Mouse (Mus musculus) embryonic facial prominence, embryonic 13.5 days (tissue): ENCODE results near the gene Eif4e3. TPM values are rescaled to one million over a fixed set of nuclear protein-coding genes. Genes with fewer than 3 reads are reported as not detected.

Experiments
- ATAC-seq: fragments of 200-750 bp; cut with Nextera tagmentation; 2 replicates; pipeline ENCODE4 v1.8.0; 2017; ENCODE audit warnings: low read depth; ENCODE audit not compliant: insufficient number of reproducible peaks, insufficient read depth, low FRiP score, low TSS enrichment
- H3K27ac ChIP-seq: fragments of 300-500 bp; sonication (generic); 2 replicates; pipeline ENCODE4 v1.5.1; 2015; ENCODE audit warnings: moderate library complexity, mild to moderate bottlenecking, inconsistent platforms
- H3K27me3 ChIP-seq: fragments of 300-500 bp; sonication (generic); 2 replicates; pipeline ENCODE4 v1.6.1; 2015; ENCODE audit warnings: mild to moderate bottlenecking, inconsistent platforms
- H3K36me3 ChIP-seq: fragments of 300-500 bp; sonication (generic); 2 replicates; pipeline ENCODE4 v1.6.1; 2015; ENCODE audit warnings: mild to moderate bottlenecking, inconsistent platforms
- H3K4me1 ChIP-seq: fragments of 300-500 bp; sonication (generic); 2 replicates; pipeline ENCODE4 v1.6.1; 2015; ENCODE audit warnings: inconsistent platforms
- H3K4me2 ChIP-seq: fragments of 300-500 bp; sonication (generic); 2 replicates; pipeline ENCODE4 v1.6.1; 2015; ENCODE audit warnings: moderate library complexity, mild to moderate bottlenecking, inconsistent platforms
- H3K4me3 ChIP-seq: fragments of 300-500 bp; sonication (generic); 2 replicates; pipeline ENCODE4 v1.5.1; 2015; ENCODE audit warnings: mild to moderate bottlenecking, inconsistent platforms
- H3K9ac ChIP-seq: fragments of 300-500 bp; sonication (generic); 2 replicates; pipeline ENCODE4 v1.6.1; 2015; ENCODE audit warnings: mild to moderate bottlenecking, inconsistent platforms
- H3K9me3 ChIP-seq: fragments of 300-500 bp; sonication (generic); 2 replicates; pipeline ENCODE4 v1.6.1; 2016; ENCODE audit warnings: inconsistent platforms
- WGBS: fragments of 180-500 bp; shearing (Covaris S2); methylation state at CpG from one replicate; pipeline ENCODE4 v1.1.7; 2015; ENCODE audit warnings: mixed read lengths; 5-methylcytosine and 5-hydroxymethylcytosine counted together
- polyA plus RNA-seq: library from polyadenylated mRNA; unstranded; fragments of >200 nt; fragmentation: Nextera tagmentation; extraction: Ambion mirVana; gene quantifications from 2 replicates; pipeline ENCODE4 v1.2.1, GENCODE M21; 2015

Eif4e3 gene
- polyA plus RNA-seq: 15.6 and 16.7 TPM in 2 replicates

DNA sequence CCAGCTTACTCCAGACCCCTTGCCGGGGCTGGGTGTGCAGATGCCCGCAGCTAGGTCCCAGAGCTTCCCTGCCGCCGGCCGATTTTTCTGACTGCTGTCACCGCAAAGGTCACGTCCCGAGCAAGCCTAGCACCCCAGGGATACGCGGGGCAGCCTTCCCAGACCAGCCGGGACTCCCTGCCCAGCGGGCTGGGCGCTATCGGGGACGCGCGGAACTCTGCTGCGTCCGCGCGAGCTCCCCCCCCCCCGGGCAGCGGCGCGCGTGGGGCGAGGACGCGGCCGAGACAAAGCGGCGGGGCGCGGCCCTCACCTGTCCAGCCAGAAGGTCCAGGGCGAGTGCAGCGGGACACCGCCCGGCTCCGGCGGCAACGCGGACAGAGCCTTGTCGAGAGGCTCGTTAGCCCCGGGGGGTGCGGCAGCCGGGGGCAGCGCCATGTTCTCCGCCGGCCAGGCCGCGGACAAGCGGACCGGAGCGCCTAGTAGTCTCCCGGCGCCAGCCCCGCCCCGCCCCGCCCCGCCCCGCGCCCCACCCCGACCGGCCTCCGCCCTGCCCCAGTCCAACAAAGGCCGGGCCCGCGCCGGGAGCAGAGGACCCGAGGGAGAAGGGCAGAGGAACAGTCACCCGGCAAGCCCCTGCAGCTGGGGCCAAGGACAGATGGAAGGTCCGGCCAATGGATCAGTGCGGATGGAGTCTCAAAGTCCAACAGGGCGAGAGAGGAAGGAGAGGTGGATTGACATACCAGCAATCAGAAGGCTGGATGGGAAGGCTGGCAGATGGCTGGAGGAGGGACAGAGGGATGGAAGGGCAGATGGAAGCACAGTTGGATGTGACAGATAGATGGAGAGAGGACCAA, at the start of gene Eif4e3, which contains the start of gene Gm20696:
TSS of gene Eif4e3 (minus strand) at position 454 of the 854 bp plus-strand sequence.
TSS of gene Gm20696 (minus strand) at position 480 of the 854 bp plus-strand sequence.
- WGBS: 1% methylated on average over 68 of the region's 75 CpGs
- Histone ChIP-seq H3K4me3 (peak within 1 kb of the TSS; percentile 81), H3K9ac (peak within 1 kb of the TSS; percentile 91), H3K36me3 (no peaks in the 10 kb centered on the region), H3K4me1 (peaks cover 28% of the 10 kb centered on the region), H3K27me3 (no peaks in the 10 kb centered on the region), H3K4me2 (peak within 1 kb of the TSS; percentile 92), H3K27ac (peak within 1 kb of the TSS; percentile 41; the same call in 1 of the 2 replicates), H3K9me3 (no peaks in the 10 kb centered on the region)
- peak; percentile 64 for ATAC-seq

DNA sequence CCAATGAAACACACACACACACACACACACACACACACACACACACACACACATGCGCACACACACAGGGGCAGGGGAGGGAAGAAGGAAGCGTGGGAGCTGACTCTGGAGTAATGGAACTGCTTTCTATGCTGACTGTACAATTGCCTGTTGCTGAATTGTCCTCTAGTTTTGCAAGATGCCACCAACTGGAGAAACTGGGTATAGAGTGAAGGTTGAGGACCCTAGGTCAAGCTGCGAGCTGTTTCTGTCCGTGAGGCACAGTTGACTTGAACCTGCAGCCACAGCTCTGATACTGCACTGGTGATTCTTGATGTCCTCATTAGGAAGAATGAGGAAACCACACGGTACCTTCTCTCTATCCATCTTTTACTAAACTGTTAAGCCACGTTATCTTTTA, 49.3 kb upstream of the Eif4e3 start:
- H3K27me3 ChIP-seq: peaks cover 6% of the 10 kb centered on the region

DNA sequence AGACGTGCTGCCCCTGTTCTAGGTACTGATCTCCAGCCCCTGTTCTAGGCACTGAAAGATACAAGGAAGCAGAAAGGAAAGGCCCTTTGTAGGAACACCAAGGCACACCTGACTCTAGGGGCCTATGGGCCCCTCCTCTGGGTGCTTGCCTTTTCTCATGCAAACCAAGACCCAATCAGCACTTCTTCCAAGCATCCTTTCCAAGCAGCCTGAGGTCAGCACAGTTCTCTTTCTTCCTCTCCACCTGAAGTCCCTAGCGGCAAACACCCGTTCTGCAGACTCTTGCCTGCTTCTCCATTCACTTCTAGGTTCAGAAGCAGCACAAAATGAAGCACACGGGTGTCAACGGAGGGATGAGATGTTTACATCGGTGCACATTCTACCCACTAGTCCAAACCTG, 48.6 kb upstream of the Eif4e3 start:
- no peak overlapping the region for H3K9ac ChIP-seq
- WGBS: 58% methylated on average over 6 of the region's 6 CpGs
- H3K36me3 ChIP-seq: no peaks in the 10 kb centered on the region
- H3K4me2 ChIP-seq: no peak overlapping the region
- H3K4me3 ChIP-seq: no peak overlapping the region
- ATAC-seq: no peak
- H3K9me3 ChIP-seq: no peaks in the 10 kb centered on the region
- no peaks in the 10 kb centered on the region for H3K4me1 ChIP-seq
- H3K27ac ChIP-seq: no peak overlapping the region
- H3K27me3 ChIP-seq: peaks cover 6% of the 10 kb centered on the region

More for the DNA sequence above, 49.3 kb upstream of the Eif4e3 start:
- Histone ChIP-seq H3K4me2 (no peak overlapping the region), H3K9me3 (no peaks in the 10 kb centered on the region), H3K4me1 (no peaks in the 10 kb centered on the region), H3K27ac (no peak overlapping the region), H3K4me3 (no peak overlapping the region), H3K36me3 (no peaks in the 10 kb centered on the region), H3K9ac (no peak overlapping the region)
- 69% methylated on average over 6 of the region's 6 CpGs for WGBS
- ATAC-seq: no peak

DNA sequence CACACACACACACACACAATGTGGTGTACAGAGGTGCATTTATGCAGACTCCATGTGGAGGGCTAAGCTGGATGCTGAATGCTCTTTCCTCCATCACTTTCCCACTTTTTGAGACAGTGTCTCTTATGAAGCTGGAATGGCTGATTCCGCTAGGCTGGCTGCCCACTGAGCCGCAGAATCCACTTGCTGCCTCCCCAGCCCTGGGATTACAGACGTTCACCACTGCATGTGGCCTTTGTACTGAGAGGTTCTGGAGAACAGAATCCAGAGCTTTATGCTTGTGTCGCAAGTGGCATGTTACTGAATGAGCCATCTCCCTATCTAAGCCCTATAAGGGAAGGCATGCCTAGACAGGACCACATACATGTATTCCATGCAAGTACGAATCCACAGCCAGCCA, 46.7 kb upstream of the Eif4e3 start:
- Histone ChIP-seq H3K4me2 (no peak overlapping the region), H3K4me1 (no peaks in the 10 kb centered on the region), H3K9ac (no peak overlapping the region), H3K4me3 (no peak overlapping the region), H3K9me3 (no peaks in the 10 kb centered on the region), H3K27ac (no peak overlapping the region), H3K36me3 (no peaks in the 10 kb centered on the region), H3K27me3 (peaks cover 6% of the 10 kb centered on the region)
- no peak for ATAC-seq
- 75% methylated on average over 5 of the region's 5 CpGs for WGBS

DNA sequence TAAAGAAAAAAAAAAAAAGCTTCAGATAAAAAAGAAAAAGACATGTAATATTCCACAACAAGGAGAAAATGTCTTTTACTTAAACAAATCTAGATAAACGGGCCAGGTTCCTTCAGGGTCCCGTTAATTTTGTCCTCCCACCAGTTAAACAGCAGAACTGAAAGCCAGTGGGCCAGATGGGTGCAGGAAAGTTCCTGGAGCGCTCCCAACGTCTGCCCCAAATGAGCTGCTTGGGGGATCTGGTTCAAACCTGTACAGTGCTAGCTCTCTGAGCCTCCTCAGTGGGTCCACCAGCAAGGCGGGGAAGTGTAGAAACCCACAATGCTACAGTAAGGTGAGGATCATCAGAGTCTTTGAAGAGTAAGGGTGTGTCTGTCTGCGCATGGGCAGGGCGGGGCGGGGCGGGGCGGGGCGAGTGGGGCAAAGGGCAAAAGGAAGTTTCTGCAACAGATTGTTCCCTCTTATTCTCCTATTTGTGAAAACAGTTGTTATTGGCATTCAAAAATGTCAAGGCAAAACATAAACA, 45.1 kb upstream of the Eif4e3 start:
- Histone ChIP-seq H3K9ac (no peak overlapping the region), H3K36me3 (no peaks in the 10 kb centered on the region), H3K9me3 (no peaks in the 10 kb centered on the region), H3K27ac (no peak overlapping the region), H3K27me3 (peaks cover 6% of the 10 kb centered on the region), H3K4me3 (no peak overlapping the region), H3K4me1 (no peaks in the 10 kb centered on the region), H3K4me2 (no peak overlapping the region)
- 69% methylated on average over 11 of the region's 11 CpGs for whole genome bisulfite sequencing
- ATAC-seq: no peak

DNA sequence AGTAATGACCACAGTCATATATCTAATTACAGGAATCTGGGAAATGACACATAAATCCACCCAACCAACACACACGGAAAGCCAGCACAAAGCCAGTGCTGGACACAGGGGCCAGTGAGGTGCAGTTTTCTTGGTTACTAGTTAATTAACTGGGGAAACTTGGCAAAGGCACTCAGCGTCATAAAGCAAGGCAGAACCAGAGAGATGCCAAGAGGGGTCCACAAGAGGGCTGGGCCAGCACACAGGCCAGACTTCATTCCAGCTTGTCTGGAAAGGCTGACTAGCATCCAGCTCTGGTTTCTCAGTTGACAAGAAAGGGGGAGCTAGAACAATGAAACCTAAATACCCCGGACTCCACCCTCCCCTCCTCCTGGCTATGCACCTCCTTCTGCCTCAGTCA, 33.9 kb upstream of the Eif4e3 start:
- H3K4me3 ChIP-seq: no peak overlapping the region
- peak overlapping the region; percentile 18; the same call in 1 of the 2 replicates for H3K4me2 ChIP-seq
- no peaks in the 10 kb centered on the region for H3K9me3 ChIP-seq
- H3K36me3 ChIP-seq: no peaks in the 10 kb centered on the region
- H3K9ac ChIP-seq: no peak overlapping the region
- H3K27me3 ChIP-seq: peaks cover 23% of the 10 kb centered on the region
- no peak for ATAC-seq
- peaks cover 10% of the 10 kb centered on the region for H3K4me1 ChIP-seq
- H3K27ac ChIP-seq: peak overlapping the region; percentile 41
- WGBS: 51% methylated on average over 3 of the region's 3 CpGs

DNA sequence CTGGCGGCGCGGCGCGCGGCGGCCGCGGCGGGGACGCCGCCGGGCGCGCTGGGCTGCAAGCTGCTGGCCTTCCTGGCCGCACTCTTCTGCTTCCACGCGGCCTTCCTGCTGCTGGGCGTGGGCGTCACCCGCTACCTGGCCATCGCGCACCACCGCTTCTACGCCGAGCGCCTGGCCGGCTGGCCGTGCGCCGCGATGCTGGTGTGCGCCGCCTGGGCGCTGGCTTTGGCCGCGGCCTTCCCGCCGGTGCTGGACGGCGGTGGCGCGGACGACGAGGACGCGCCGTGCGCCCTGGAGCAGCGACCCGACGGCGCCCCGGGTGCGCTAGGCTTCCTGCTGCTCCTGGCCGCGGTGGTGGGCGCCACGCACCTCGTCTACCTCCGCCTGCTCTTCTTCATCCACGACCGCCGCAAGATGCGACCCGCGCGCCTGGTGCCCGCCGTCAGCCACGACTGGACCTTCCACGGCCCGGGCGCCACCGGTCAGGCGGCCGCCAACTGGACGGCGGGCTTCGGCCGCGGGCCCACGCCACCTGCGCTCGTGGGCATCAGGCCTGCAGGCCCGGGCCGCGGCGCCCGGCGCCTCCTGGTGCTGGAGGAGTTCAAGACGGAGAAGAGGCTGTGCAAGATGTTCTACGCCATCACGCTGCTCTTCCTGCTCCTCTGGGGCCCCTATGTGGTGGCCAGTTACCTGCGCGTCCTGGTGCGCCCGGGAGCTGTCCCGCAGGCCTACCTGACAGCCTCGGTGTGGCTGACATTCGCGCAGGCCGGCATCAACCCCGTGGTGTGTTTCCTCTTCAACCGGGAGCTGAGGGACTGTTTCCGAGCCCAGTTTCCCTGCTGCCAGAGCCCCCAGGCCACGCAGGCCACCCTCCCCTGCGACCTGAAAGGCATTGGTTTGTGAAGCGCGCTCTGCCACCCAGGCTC, 26.6 kb upstream of the Eif4e3 start:
- Histone ChIP-seq H3K27ac (peak overlapping the region; percentile 66; the same call in 1 of the 2 replicates), H3K4me1 (peaks cover 23% of the 10 kb centered on the region), H3K4me3 (peak overlapping the region; percentile 82), H3K27me3 (peaks cover 84% of the 10 kb centered on the region), H3K9me3 (no peaks in the 10 kb centered on the region), H3K9ac (peak overlapping the region; percentile 88), H3K4me2 (peak overlapping the region; percentile 97), H3K36me3 (no peaks in the 10 kb centered on the region)
- ATAC-seq: peak; percentile 52; the same call in 1 of the 2 replicates
- 1% methylated on average over 100 of the region's 110 CpGs for WGBS

DNA sequence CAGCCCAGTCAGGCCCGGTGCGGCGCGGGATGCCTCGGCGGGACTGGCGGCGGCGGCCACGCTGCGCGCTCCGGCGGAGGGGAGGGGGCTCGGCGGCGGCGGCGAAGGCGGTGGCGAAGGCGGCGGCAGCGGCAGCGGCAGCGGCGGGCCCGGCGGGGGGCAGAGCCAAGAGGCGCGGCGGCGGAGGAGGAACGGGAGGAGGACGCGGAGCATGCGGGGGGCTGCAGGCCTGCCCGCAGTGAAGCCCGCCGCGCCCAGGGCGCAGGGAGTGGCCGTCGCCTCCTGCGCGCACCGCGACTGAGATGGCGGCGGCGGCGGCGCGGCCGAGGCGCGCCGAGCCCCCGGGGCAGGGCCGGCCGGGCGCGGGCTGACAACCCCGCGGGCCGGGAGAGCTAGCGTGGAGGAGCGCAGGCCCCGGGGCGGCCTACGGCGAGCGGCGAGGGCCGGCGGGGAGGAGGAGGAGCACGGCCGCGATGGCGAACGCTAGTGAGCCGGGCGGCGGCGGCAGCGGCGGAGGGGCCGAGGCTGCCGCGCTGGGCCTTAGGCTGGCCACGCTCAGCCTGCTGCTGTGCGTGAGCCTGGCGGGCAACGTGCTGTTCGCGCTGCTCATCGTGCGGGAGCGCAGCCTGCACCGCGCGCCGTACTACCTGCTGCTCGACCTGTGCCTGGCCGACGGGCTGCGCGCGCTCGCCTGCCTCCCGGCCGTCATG, 25.8 kb upstream of the Eif4e3 start, which contains the start of gene Gpr27:
TSS of gene Gpr27 (plus strand) at position 474 of the 710 bp plus-strand sequence.
- H3K27ac ChIP-seq: peak within 1 kb of the TSS; percentile 66
- ATAC-seq: peak; percentile 61
- H3K4me1 ChIP-seq: peaks cover 23% of the 10 kb centered on the region
- peak within 1 kb of the TSS; percentile 88 for H3K9ac ChIP-seq
- WGBS: under 1% methylated on average over 82 of the region's 112 CpGs
- no peaks in the 10 kb centered on the region for H3K9me3 ChIP-seq
- H3K4me3 ChIP-seq: peak within 1 kb of the TSS; percentile 82
- no peaks in the 10 kb centered on the region for H3K36me3 ChIP-seq
- H3K27me3 ChIP-seq: peaks cover 77% of the 10 kb centered on the region
- peak within 1 kb of the TSS; percentile 97 for H3K4me2 ChIP-seq

DNA sequence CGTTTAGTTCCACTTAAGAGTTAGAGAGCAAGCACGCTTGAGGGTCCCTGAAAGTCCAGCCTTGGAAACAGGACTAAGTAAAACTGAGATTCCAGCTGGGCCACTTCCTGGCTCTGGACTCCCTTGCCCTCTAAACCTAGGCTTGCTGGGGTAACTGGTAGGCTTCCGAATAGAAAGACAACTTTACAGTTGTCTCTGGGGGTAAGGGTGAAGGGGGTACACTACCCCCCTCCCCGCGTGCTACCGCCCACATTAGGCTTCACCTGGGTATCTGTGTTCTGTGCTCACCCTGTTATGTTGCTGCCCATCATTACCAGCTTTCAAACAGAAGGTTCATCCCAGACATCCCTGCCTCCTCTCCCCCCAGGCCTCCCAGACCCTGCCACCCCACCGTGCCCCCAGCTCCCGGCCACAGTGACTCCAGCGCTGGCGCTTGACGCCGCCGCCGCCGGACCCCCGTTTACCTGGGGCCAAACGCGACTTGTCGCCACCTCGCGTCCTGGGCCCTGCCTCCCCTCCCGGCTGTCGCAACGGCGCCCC, 25.2 kb upstream of the Eif4e3 start:
- peaks cover 23% of the 10 kb centered on the region for H3K4me1 ChIP-seq
- peak overlapping the region; percentile 88 for H3K9ac ChIP-seq
- H3K9me3 ChIP-seq: no peaks in the 10 kb centered on the region
- peak overlapping the region; percentile 82 for H3K4me3 ChIP-seq
- WGBS: 6% methylated on average over 25 of the region's 25 CpGs
- H3K4me2 ChIP-seq: peak overlapping the region; percentile 97
- H3K27me3 ChIP-seq: peaks cover 71% of the 10 kb centered on the region
- ATAC-seq: peak; percentile 49; the same call in 1 of the 2 replicates
- H3K36me3 ChIP-seq: no peaks in the 10 kb centered on the region
- H3K27ac ChIP-seq: peak overlapping the region; percentile 66

DNA sequence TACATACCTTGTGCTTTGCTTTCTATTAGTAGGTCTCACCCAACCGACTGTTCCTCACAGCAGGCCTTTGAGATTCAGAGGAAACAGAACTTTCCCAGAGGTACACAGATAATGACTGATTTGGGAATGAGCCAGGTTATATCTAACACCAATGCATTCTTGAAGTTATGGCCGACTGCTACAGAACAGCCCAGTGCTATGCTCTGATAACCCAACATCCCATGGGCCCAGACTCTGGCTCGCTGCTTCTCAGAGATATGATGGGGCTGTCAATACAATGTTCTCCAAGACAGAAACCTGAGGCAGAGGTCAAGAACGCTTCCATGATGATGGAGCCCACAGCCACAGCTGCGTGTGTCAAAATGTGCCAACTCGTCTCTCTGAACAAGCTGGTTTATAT, 21.9 kb upstream of the Eif4e3 start:
- ATAC-seq: no peak
- Histone ChIP-seq H3K9me3 (peaks cover 8% of the 10 kb centered on the region; the same call in 1 of the 2 replicates), H3K27ac (no peak overlapping the region), H3K4me2 (no peak overlapping the region), H3K4me1 (peaks cover 12% of the 10 kb centered on the region), H3K9ac (no peak overlapping the region), H3K4me3 (no peak overlapping the region), H3K36me3 (no peaks in the 10 kb centered on the region), H3K27me3 (peaks cover 41% of the 10 kb centered on the region)
- WGBS: 82% methylated on average over 6 of the region's 6 CpGs
